Mouse (Mus musculus): ENCODE measurements around the gene Tmem229a.

- TF ChIP-seq CTCF (IDR thresholded peaks at IDR 0.05; ENCODE audit: low read depth) (no peak), EP300 (IDR thresholded peaks at IDR 0.05; ENCODE audit: low read depth) (no peak)
These were observed 11.6 kb upstream of the Tmem229a start for GRCm38 (mm10) chr6:24967726-24968125.

All from heart, postnatal 0 days (tissue).